Mouse (Mus musculus) MEL (cell line): ENCODE results near the gene Hemk1. TPM values are rescaled to one million over a fixed set of nuclear protein-coding genes. Genes with fewer than 3 reads are reported as not detected.

Source experiments
- DNase-seq: peaks from one replicate; pipeline ENCODE4 v3.0.0; 2011; ENCODE audit warnings: low read depth, low spot score
- H3K27ac ChIP-seq: 2 replicates; pipeline ENCODE4 v1.5.1; 2012; ENCODE audit warnings: low read depth, mild to moderate bottlenecking, control low read depth, low read length, moderate library complexity; ENCODE audit not compliant: control insufficient read depth
- H3K27me3 ChIP-seq, 2 experiments: fragments of 150-350 bp in 1 of 2; sonication (generic) in 1 of 2; 2 replicates each; pipeline ENCODE4 v1.6.1; 2012; ENCODE audit warnings: low read length in 2 of 2, mild to moderate bottlenecking in 2 of 2, improper control_type of control experiment in 1 of 2, moderate library complexity in 1 of 2; ENCODE audit not compliant: insufficient read depth in 2 of 2, control insufficient read depth in 1 of 2
- H3K36me3 ChIP-seq, 2 experiments: 2 replicates each; pipeline ENCODE4 v1.6.1; 2012 to 2014; ENCODE audit warnings: low read length in 2 of 2, improper control_type of control experiment in 1 of 2, inconsistent platforms in 1 of 2, mild to moderate bottlenecking in 1 of 2; ENCODE audit not compliant: insufficient read depth in 2 of 2, control insufficient read depth in 1 of 2
- H3K4me1 ChIP-seq, 2 experiments: fragments of 150-350 bp in 1 of 2; sonication (generic) in 1 of 2; 2 replicates each; pipeline ENCODE4 v1.6.1; 2012; ENCODE audit warnings: low read length in 2 of 2, improper control_type of control experiment in 1 of 2, mild to moderate bottlenecking in 1 of 2; ENCODE audit not compliant: insufficient read depth in 2 of 2, control insufficient read depth in 1 of 2
- H3K4me3 ChIP-seq, 2 experiments: fragments of 150-350 bp in 1 of 2; sonication (generic) in 1 of 2; 2 replicates each; pipeline ENCODE4 v1.5.1; 2012; ENCODE audit warnings: low read depth in 2 of 2, low read length in 2 of 2, mild to moderate bottlenecking in 2 of 2, moderate library complexity in 2 of 2, control low read depth in 1 of 2, improper control_type of control experiment in 1 of 2; ENCODE audit not compliant: control insufficient read depth in 1 of 2, insufficient read depth in 1 of 2
- H3K79me2 ChIP-seq: 2 replicates; pipeline ENCODE4 v1.6.1; 2012; ENCODE audit warnings: mild to moderate bottlenecking, low read length, moderate library complexity; ENCODE audit not compliant: control insufficient read depth, poor library complexity, insufficient read depth
- H3K9ac ChIP-seq: 2 replicates; pipeline ENCODE4 v1.6.1; 2012; ENCODE audit warnings: low read depth, mild to moderate bottlenecking, control low read depth, low read length, moderate library complexity; ENCODE audit not compliant: control insufficient read depth, poor library complexity, severe bottlenecking
- H3K9me3 ChIP-seq: fragments of 150-350 bp; sonication (generic); replicated peaks from 2 replicates; pipeline ENCODE4 v1.6.1; 2012; ENCODE audit warnings: mild to moderate bottlenecking, low read length, improper control_type of control experiment, moderate library complexity; ENCODE audit not compliant: insufficient read depth
- CHD1 ChIP-seq: IDR thresholded peaks from 2 replicates; pipeline ENCODE4 v1.6.1; 2012; ENCODE audit warnings: low read depth, mild to moderate bottlenecking, inconsistent platforms, low read length, improper control_type of control experiment
- CTCF ChIP-seq, 3 experiments: IDR thresholded peaks in 2 of 3; conservative IDR thresholded peaks in 1 of 3; 2 replicates each; pipeline ENCODE4 v1.5.1; 2011 to 2012; ENCODE audit warnings: low read length in 3 of 3, low read depth in 2 of 3, mild to moderate bottlenecking in 2 of 3, improper control_type of control experiment in 1 of 3, inconsistent platforms in 1 of 3, mixed read lengths in 1 of 3, moderate library complexity in 1 of 3; ENCODE audit not compliant: control insufficient read depth in 1 of 3, insufficient read depth in 1 of 3, poor library complexity in 1 of 3, severe bottlenecking in 1 of 3
- E2F4 ChIP-seq: IDR thresholded peaks from 2 replicates; pipeline ENCODE4 v1.6.1; 2011; ENCODE audit warnings: low read depth, low read length, improper control_type of control experiment, borderline replicate concordance
- EP300 ChIP-seq, 2 experiments: IDR thresholded peaks; 2 replicates each; pipeline ENCODE4 v1.6.1; 2011; ENCODE audit warnings: improper control_type of control experiment in 2 of 2, low read length in 2 of 2, low read depth in 1 of 2, mild to moderate bottlenecking in 1 of 2
- ETS1 ChIP-seq: IDR thresholded peaks from 2 replicates; pipeline ENCODE4 v1.6.1; 2012; ENCODE audit warnings: low read depth, mild to moderate bottlenecking, inconsistent platforms, low read length, improper control_type of control experiment, moderate library complexity
- GATA1 ChIP-seq: IDR thresholded peaks from 2 replicates; pipeline ENCODE4 v1.6.1; 2011; ENCODE audit warnings: low read depth, low read length, improper control_type of control experiment
- KAT2A ChIP-seq: conservative IDR thresholded peaks from 2 replicates; pipeline ENCODE4 v1.6.1; 2012; ENCODE audit warnings: low read depth, low read length, improper control_type of control experiment, inconsistent platforms
- MAFK ChIP-seq: IDR thresholded peaks from 2 replicates; pipeline ENCODE4 v1.6.1; 2011; ENCODE audit warnings: low read depth, mild to moderate bottlenecking, low read length, improper control_type of control experiment, borderline replicate concordance
- MAX ChIP-seq: IDR thresholded peaks from 2 replicates; pipeline ENCODE4 v1.6.1; 2011; ENCODE audit warnings: low read length, improper control_type of control experiment
- MAZ ChIP-seq: IDR thresholded peaks from 2 replicates; pipeline ENCODE4 v1.6.1; 2012; ENCODE audit warnings: low read depth, mild to moderate bottlenecking, inconsistent platforms, low read length, improper control_type of control experiment
- MEF2A ChIP-seq: IDR thresholded peaks from 2 replicates; pipeline ENCODE4 v1.6.1; 2014; ENCODE audit warnings: low read depth, mild to moderate bottlenecking, inconsistent platforms, low read length, improper control_type of control experiment; ENCODE audit not compliant: poor library complexity, insufficient replicate concordance, severe bottlenecking; ENCODE audit errors: extremely low read depth
- POLR2A ChIP-seq, 2 experiments: IDR thresholded peaks; 2 replicates each; pipeline ENCODE4 v1.6.1; 2011 to 2012; ENCODE audit warnings: low read length in 2 of 2, mild to moderate bottlenecking in 2 of 2, control low read depth in 1 of 2, improper control_type of control experiment in 1 of 2, low read depth in 1 of 2, moderate library complexity in 1 of 2; ENCODE audit not compliant: control insufficient read depth in 1 of 2, insufficient read depth in 1 of 2, poor library complexity in 1 of 2
- SIN3A ChIP-seq: IDR thresholded peaks from 2 replicates; pipeline ENCODE4 v1.6.1; 2012; ENCODE audit warnings: low read length, improper control_type of control experiment, inconsistent platforms
- SMC3 ChIP-seq: IDR thresholded peaks from 2 replicates; pipeline ENCODE4 v1.6.1; 2011; ENCODE audit warnings: low read depth, low read length, improper control_type of control experiment
- TAL1 ChIP-seq: IDR thresholded peaks from 2 replicates; pipeline ENCODE4 v1.6.1; 2012; ENCODE audit warnings: mild to moderate bottlenecking, inconsistent platforms, low read length, moderate library complexity, mixed read lengths
- TCF12 ChIP-seq: IDR thresholded peaks from 2 replicates; pipeline ENCODE4 v1.6.1; 2014; ENCODE audit warnings: low read depth, mild to moderate bottlenecking, inconsistent platforms, low read length, improper control_type of control experiment, moderate library complexity
- UBTF ChIP-seq: IDR thresholded peaks from 2 replicates; pipeline ENCODE4 v1.6.1; 2012; ENCODE audit warnings: low read depth, mild to moderate bottlenecking, inconsistent platforms, low read length, improper control_type of control experiment, moderate library complexity, borderline replicate concordance; ENCODE audit not compliant: insufficient read depth
- ZMIZ1 ChIP-seq: IDR thresholded peaks from 2 replicates; pipeline ENCODE4 v1.6.1; 2012; ENCODE audit warnings: low read depth, mild to moderate bottlenecking, inconsistent platforms, low read length, improper control_type of control experiment, moderate library complexity
- polyA plus RNA-seq, 2 experiments: library from polyadenylated mRNA; stranded (reverse) in 1 of 2; unstranded in 1 of 2; fragments of >175 nt in 1 of 2; fragments of >200 nt in 1 of 2; gene quantifications; 2 replicates each; pipeline versions ENCODE4 v1.2.1 to v1.2.4; 2012; ENCODE audit warnings: low replicate concordance in 2 of 2, low read depth in 1 of 2; ENCODE audit not compliant: insufficient read length in 2 of 2, insufficient read depth in 1 of 2, missing spikeins in 1 of 2
- total RNA-seq: library from RNA; depleted of rRNA; stranded (reverse); fragments of 300-350 nt; gene quantifications from 2 replicates; pipeline ENCODE4 v1.2.3, GENCODE M21; 2012

The Hemk1 gene
- total and polyA plus RNA-seq, 3 experiments: 7.5 to 11.8 TPM; not detected in 1

DNA sequence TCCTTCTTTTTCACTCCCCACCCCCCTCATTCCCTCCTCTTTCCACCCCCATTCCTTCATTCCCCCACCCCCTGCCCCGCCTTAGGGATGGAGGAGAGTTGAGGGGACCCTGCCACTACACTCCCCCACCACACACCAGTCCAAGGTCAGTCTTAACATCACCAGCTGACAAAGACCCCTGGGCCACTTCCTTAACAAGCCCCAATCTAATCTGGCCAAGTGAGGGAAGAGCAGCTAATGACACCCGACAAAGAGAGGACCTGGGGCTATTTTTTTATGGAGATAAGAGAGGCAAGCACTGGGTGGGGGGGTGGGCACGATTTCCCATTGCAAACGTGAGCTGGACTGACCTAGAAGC lies 31.9 kb upstream of the Hemk1 start:
- Histone ChIP-seq H3K27ac (no peak overlapping the region), H3K36me3 (peaks cover 0 to 14% of the 10 kb centered on the region in 2 experiments; a peak in 2 of 4 replicates), H3K4me3 (no peak overlapping the region), H3K79me2 (no peaks in the 10 kb centered on the region), H3K4me1 (peaks cover 0 to 26% of the 10 kb centered on the region in 2 experiments; a peak in 3 of 4 replicates), H3K9ac (no peak overlapping the region), H3K27me3 (no peaks in the 10 kb centered on the region), H3K9me3 (no peaks in the 10 kb centered on the region)
- 0 out of 2 replicates have a peak, but pooled peaks have one; percentile 1 for TF ChIP-seq MAZ
- TF ChIP-seq SIN3A: no peak
- no peak for TF ChIP-seq MAFK
- peak; percentile 26 for DNase-seq

DNA sequence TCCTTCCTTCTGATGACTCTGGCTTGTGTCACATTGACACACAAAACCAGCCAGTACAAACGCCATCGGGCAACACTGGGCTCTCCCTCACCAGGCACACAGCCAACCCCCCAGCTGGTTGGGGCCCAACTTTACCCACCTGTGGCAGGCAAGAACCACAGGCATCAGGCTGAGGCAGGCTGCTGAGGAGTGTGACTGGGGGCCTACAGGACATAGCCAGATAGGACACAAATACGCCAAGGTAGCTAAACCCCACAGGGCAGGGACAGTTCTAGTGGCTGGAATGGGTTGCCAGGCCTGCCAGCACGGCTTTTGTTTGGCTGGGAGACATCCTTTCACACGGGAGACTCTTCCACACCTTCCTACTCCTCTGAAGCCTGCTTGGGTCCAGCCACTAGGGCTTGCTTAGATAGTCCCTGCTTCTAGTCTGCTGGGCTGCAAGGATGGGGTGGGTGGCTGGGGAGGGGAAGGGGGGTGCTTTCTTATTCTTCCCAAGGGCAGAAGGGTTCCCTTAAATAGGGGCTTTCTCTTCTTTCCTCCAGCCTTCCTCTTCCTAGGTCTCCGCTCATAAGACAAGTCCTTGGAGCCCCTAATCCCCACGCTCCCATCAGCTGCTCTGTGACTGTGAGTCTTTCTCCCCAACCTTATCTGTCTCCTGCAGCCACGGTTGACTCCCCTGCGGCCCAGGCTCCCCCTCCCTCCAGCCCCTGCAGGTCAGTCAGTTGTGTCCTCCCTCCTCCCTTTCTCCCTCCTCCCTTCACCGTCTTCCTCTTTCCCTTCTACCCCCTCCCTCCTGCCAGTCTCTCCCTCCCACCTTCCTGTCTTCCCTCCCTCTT lies 31.3 kb upstream of the Hemk1 start:
- H3K27me3 ChIP-seq: no peaks in the 10 kb centered on the region
- TF ChIP-seq ZMIZ1 (no peak), UBTF (no peak), MEF2A (no peak), E2F4 (no peak), EP300 (IDR thresholded peaks at IDR 0.05; ENCODE audit: low read depth in 1 of 2, low read length in 2 of 2) (peak; percentile 67 to 75), MAZ (peak; percentile 90), TCF12 (peak; percentile 77), ETS1 (peak; percentile 62), GATA1 (peak; percentile 65; the same call in 1 of the 2 replicates), KAT2A (no peak), SMC3 (no peak), CHD1 (no peak), POLR2A (IDR thresholded peaks at IDR 0.05; ENCODE audit: control insufficient read depth in 1 of 2, insufficient read depth in 1 of 2, low read depth in 1 of 2, low read length in 2 of 2, poor library complexity in 1 of 2) (no peak), CTCF (IDR thresholded peaks at IDR 0.05 in 2 of 3, conservative IDR thresholded peaks at IDR 0.05 in 1 of 3; ENCODE audit: control insufficient read depth in 1 of 3, insufficient read depth in 1 of 3, low read depth in 2 of 3, low read length in 3 of 3, poor library complexity in 1 of 3, severe bottlenecking in 1 of 3) (no peak), MAX (no peak), TAL1 (peak; percentile 92)
- TF ChIP-seq, all 39 proteins: peak for 6
- Histone ChIP-seq H3K36me3 (peaks cover 0 to 14% of the 10 kb centered on the region in 2 experiments; a peak in 2 of 4 replicates), H3K79me2 (no peaks in the 10 kb centered on the region), H3K4me1 (peaks cover 0 to 26% of the 10 kb centered on the region in 2 experiments; a peak in 3 of 4 replicates), H3K27ac (0 out of 2 replicates have a peak overlapping the region, but pooled peaks have one; percentile 15), H3K4me3 (no peak overlapping the region), H3K9me3 (no peaks in the 10 kb centered on the region), H3K9ac (peak overlapping the region; percentile 10; the same call in 1 of the 2 replicates)
- peak; percentile 75 for DNase-seq
